Mouse (Mus musculus): ENCODE measurements at regions not wholly inside any gene's neighbourhood (a gene's known extent, or its start where the extent isn't known, plus 50 kb on each side); places are given as distances from the start of the nearest gene placed in this dataset.

- H3K9me3 ChIP-seq (ENCODE audit: control insufficient read depth, low read length), result no peaks in the 10 kb centered on the region
- 62% methylated on average over 5 of the region's 5 CpGs for WGBS
- no peak overlapping the region for H3K4me3 ChIP-seq (ENCODE audit: low read length)
- peak overlapping the region; percentile 18; the same call in 1 of the 2 replicates for H3K27ac ChIP-seq (ENCODE audit: low read depth, low read length)
- peaks cover 13% of the 10 kb centered on the region for H3K4me1 ChIP-seq (ENCODE audit: control insufficient read depth, insufficient read depth, low read length)
- H3K36me3 ChIP-seq (ENCODE audit: control insufficient read depth, insufficient read depth, low read length), result no peaks in the 10 kb centered on the region
- ATAC-seq (ENCODE audit: low FRiP score, low TSS enrichment), result peak; percentile 24; the same call in 1 of the 2 replicates
- no peaks in the 10 kb centered on the region for H3K27me3 ChIP-seq (ENCODE audit: control insufficient read depth, insufficient read depth, low read length)
- no peak overlapping the region for H3K4me2 ChIP-seq (replicated peaks; ENCODE audit: low read depth, low read length)
- no peak overlapping the region for H3K9ac ChIP-seq (ENCODE audit: low read depth, low read length)
Measured at GRCm38 (mm10) chr2:75768559-75769304, 63.2 kb upstream of the Agps start.

DNA sequence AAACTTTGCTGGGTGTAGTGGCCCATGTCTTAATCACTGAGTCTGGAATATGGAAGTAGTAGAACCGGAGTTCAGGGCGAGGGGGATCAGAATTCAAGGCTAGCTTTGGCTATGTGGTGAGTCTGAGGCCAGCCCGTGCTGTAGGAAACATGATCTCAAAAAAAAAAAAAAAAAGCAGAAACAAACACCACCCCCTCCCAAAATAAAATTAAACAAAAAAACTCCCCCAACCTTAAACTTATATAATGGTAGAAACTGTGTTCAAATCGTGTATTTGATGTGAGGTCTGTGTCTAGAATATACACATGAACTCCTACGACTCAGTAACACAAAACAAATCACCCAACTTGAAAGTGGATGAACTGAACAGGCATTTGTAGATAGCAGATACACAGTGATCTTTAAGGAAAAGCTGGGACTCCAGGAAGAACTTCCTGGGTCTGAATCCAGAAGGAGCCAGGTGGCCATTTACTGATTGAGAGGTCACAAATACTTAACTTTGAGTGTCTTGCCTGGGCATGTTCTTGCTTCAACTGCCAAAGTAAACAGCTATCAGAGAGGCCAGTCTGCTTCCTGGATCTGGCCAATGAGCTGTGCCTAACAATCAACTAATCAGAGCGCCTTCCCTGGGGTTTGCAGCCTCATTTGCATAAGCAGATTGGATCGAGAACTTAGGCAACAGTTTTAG, 63.6 kb upstream of the Nfe2l2 start:
- Histone ChIP-seq H3K9me3 (ENCODE audit: control insufficient read depth, low read length) (no peaks in the 10 kb centered on the region), H3K9ac (ENCODE audit: low read depth, low read length) (no peak overlapping the region), H3K4me3 (ENCODE audit: low read length) (no peak overlapping the region), H3K27ac (ENCODE audit: low read depth, low read length) (peak overlapping the region; percentile 18; the same call in 1 of the 2 replicates), H3K4me2 (replicated peaks; ENCODE audit: low read depth, low read length) (no peak overlapping the region), H3K27me3 (ENCODE audit: control insufficient read depth, insufficient read depth, low read length) (no peaks in the 10 kb centered on the region), H3K36me3 (ENCODE audit: control insufficient read depth, insufficient read depth, low read length) (no peaks in the 10 kb centered on the region), H3K4me1 (ENCODE audit: control insufficient read depth, insufficient read depth, low read length) (peaks cover 13% of the 10 kb centered on the region)
- no peak for ATAC-seq (ENCODE audit: low FRiP score, low TSS enrichment)
- 44% methylated on average over 7 of the region's 7 CpGs for WGBS

DNA sequence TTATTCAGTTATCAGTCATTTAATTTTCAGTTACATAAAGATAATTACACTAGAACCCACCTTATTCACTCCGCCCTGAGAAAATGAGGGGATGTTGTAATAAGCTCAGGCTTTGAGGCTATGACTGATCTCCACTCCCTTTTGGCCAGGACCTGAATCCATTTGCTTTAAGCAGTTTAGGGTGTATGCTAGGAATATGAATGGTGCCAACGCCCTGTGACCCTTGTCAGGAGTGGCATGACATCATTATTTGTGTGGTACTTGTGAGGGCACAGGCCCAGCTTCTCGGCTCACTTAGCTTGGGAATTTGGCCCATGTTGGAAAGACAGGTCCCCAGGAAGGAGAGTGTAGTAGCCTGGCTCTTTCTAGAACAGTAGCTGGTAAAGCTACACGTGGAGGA, 61.0 kb upstream of the Nfe2l2 start:
- no peak overlapping the region for H3K27ac ChIP-seq (ENCODE audit: low read depth, low read length)
- peaks cover 4% of the 10 kb centered on the region; the same call in 1 of the 2 replicates for H3K4me1 ChIP-seq (ENCODE audit: control insufficient read depth, insufficient read depth, low read length)
- no peaks in the 10 kb centered on the region for H3K27me3 ChIP-seq (ENCODE audit: control insufficient read depth, insufficient read depth, low read length)
- H3K4me2 ChIP-seq (replicated peaks; ENCODE audit: low read depth, low read length), result no peak overlapping the region
- 88% methylated on average over 4 of the region's 4 CpGs for WGBS
- H3K9ac ChIP-seq (ENCODE audit: low read depth, low read length), result no peak overlapping the region
- no peak overlapping the region for H3K4me3 ChIP-seq (ENCODE audit: low read length)
- H3K9me3 ChIP-seq (ENCODE audit: control insufficient read depth, low read length), result no peaks in the 10 kb centered on the region
- no peaks in the 10 kb centered on the region for H3K36me3 ChIP-seq (ENCODE audit: control insufficient read depth, insufficient read depth, low read length)
- ATAC-seq (ENCODE audit: low FRiP score, low TSS enrichment), result no peak

GRCm38 (mm10) chr2:75763252-75763651, 58.8 kb upstream of the Nfe2l2 start:
- H3K27me3 ChIP-seq (ENCODE audit: control insufficient read depth, insufficient read depth, low read length), result no peaks in the 10 kb centered on the region
- no peak for ATAC-seq (ENCODE audit: low FRiP score, low TSS enrichment)
- H3K4me3 ChIP-seq (ENCODE audit: low read length), result no peak overlapping the region
- H3K4me2 ChIP-seq (replicated peaks; ENCODE audit: low read depth, low read length), result no peak overlapping the region
- H3K36me3 ChIP-seq (ENCODE audit: control insufficient read depth, insufficient read depth, low read length), result no peaks in the 10 kb centered on the region
- no peak overlapping the region for H3K9ac ChIP-seq (ENCODE audit: low read depth, low read length)
- H3K4me1 ChIP-seq (ENCODE audit: control insufficient read depth, insufficient read depth, low read length), result peaks cover 3% of the 10 kb centered on the region; the same call in 1 of the 2 replicates
- H3K9me3 ChIP-seq (ENCODE audit: control insufficient read depth, low read length), result no peaks in the 10 kb centered on the region
- H3K27ac ChIP-seq (ENCODE audit: low read depth, low read length), result no peak overlapping the region
- 72% methylated on average over 3 of the region's 3 CpGs for WGBS

DNA sequence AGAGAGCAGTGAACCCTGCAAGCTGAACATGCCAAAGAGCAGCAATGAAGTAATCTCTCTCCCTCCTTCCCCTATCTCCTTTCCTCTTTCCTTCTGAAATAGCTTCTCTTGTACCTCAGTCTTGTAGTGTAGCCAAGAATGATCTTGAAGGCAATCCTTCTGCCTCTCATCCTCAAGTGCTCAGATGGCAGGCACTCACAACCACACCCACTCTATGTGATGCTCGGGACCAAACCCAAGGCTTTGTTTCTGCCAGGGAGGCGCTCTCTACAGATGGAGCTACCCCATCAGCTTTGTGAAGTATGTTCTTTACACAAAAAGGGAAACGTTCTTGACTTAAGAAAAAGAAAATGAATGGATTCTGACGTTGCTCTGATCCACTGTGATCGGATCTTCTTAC, 57.6 kb upstream of the Nfe2l2 start:
- H3K27me3 ChIP-seq (ENCODE audit: control insufficient read depth, insufficient read depth, low read length), result no peaks in the 10 kb centered on the region
- WGBS, result 85% methylated on average over 5 of the region's 5 CpGs

DNA sequence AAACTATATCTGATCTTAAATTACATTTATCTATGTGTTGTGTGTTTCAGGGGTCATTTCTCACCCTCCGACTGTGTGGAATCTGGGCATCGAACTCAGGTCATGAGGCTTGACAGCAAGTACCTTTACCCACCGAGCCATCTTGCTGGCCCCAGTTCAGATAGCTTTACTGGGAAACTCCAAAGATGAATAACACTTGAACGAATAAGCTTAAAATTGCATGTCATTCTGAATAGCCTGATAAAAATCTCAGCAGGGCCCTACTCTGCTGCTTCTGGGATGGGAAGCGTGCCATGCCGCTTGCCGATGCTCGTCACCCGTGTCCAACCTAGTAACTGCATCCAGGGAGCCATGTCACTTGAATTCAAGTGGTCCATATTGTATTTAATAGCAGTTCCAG, 57.2 kb upstream of the Nfe2l2 start:
- Histone ChIP-seq H3K36me3 (ENCODE audit: control insufficient read depth, insufficient read depth, low read length) (no peaks in the 10 kb centered on the region), H3K4me1 (ENCODE audit: control insufficient read depth, insufficient read depth, low read length) (no peaks in the 10 kb centered on the region), H3K9ac (ENCODE audit: low read depth, low read length) (no peak overlapping the region), H3K4me2 (replicated peaks; ENCODE audit: low read depth, low read length) (no peak overlapping the region), H3K4me3 (ENCODE audit: low read length) (no peak overlapping the region), H3K9me3 (ENCODE audit: control insufficient read depth, low read length) (no peaks in the 10 kb centered on the region), H3K27ac (ENCODE audit: low read depth, low read length) (no peak overlapping the region), H3K27me3 (ENCODE audit: control insufficient read depth, insufficient read depth, low read length) (no peaks in the 10 kb centered on the region)
- 83% methylated on average over 9 of the region's 9 CpGs for WGBS
- no peak for ATAC-seq (ENCODE audit: low FRiP score, low TSS enrichment)

More for the DNA sequence above, 57.6 kb upstream of the Nfe2l2 start:
- Histone ChIP-seq H3K4me1 (ENCODE audit: control insufficient read depth, insufficient read depth, low read length) (no peaks in the 10 kb centered on the region), H3K36me3 (ENCODE audit: control insufficient read depth, insufficient read depth, low read length) (no peaks in the 10 kb centered on the region), H3K9me3 (ENCODE audit: control insufficient read depth, low read length) (no peaks in the 10 kb centered on the region), H3K9ac (ENCODE audit: low read depth, low read length) (no peak overlapping the region), H3K4me2 (replicated peaks; ENCODE audit: low read depth, low read length) (no peak overlapping the region), H3K4me3 (ENCODE audit: low read length) (no peak overlapping the region), H3K27ac (ENCODE audit: low read depth, low read length) (no peak overlapping the region)
- ATAC-seq (ENCODE audit: low FRiP score, low TSS enrichment), result no peak

DNA sequence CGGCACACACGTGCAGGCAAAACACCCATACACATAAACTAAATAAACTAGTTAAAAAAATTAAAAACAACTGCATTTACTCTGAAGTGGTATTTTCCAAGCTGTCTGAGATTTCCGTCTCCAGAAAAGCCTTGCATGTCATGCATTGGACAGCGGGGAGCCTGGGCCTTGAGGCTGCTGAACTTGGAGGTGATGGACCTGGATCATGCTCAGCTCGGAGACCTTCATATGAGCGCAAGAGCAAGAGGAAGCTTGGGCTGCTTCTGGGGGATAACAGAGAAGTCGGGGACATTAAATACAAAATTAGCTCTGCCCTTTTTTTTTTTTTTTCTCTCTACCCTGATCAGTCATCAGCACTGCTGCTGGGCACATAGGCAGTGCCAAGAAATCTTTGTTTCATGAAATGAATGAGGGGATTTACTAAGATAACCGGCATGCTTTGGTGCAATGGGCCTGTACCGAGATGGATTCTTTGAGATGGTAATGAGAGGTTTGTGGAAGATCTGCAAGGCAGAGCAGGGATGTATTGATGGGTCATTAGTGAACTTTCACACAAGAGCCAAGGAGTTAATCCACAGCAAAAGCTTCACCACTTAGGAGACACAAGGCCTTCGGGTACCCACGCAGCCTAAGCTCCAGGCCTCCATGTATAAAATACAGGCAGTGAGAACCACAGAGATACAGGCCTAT, 54.9 kb upstream of the Nfe2l2 start:
- H3K9me3 ChIP-seq (ENCODE audit: control insufficient read depth, low read length), result no peaks in the 10 kb centered on the region
- no peak overlapping the region for H3K9ac ChIP-seq (ENCODE audit: low read depth, low read length)
- no peaks in the 10 kb centered on the region for H3K27me3 ChIP-seq (ENCODE audit: control insufficient read depth, insufficient read depth, low read length)
- ATAC-seq (ENCODE audit: low FRiP score, low TSS enrichment), result no peak
- 89% methylated on average over 11 of the region's 11 CpGs for WGBS
- no peak overlapping the region for H3K4me3 ChIP-seq (ENCODE audit: low read length)
- no peaks in the 10 kb centered on the region for H3K36me3 ChIP-seq (ENCODE audit: control insufficient read depth, insufficient read depth, low read length)
- H3K4me1 ChIP-seq (ENCODE audit: control insufficient read depth, insufficient read depth, low read length), result no peaks in the 10 kb centered on the region
- no peak overlapping the region for H3K27ac ChIP-seq (ENCODE audit: low read depth, low read length)
- no peak overlapping the region for H3K4me2 ChIP-seq (replicated peaks; ENCODE audit: low read depth, low read length)

DNA sequence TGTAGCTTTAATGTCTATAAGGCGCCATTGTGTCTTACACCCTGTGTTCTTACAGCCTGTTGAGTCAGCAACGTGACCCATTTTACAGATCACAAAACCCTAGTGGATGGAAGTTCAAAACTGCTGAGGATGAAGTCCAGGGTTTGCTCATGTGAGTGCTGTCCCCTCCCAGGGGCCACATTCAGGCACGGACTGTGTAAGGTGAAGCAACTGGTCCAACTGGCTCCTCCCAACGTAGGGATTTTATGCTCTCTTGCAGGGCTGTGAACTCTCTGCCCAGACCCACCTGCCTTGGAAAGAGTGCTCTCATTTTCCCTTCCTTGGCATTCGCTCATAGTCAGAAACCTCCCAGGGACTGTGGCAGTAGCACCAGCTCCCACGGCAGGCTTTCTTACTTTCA, 53.8 kb upstream of the Nfe2l2 start:
- no peaks in the 10 kb centered on the region for H3K4me1 ChIP-seq (ENCODE audit: control insufficient read depth, insufficient read depth, low read length)
- H3K27ac ChIP-seq (ENCODE audit: low read depth, low read length), result no peak overlapping the region
- ATAC-seq (ENCODE audit: low FRiP score, low TSS enrichment), result no peak
- H3K27me3 ChIP-seq (ENCODE audit: control insufficient read depth, insufficient read depth, low read length), result no peaks in the 10 kb centered on the region
- no peak overlapping the region for H3K4me2 ChIP-seq (replicated peaks; ENCODE audit: low read depth, low read length)
- WGBS, result 86% methylated on average over 6 of the region's 6 CpGs
- H3K36me3 ChIP-seq (ENCODE audit: control insufficient read depth, insufficient read depth, low read length), result no peaks in the 10 kb centered on the region
- H3K4me3 ChIP-seq (ENCODE audit: low read length), result no peak overlapping the region
- H3K9me3 ChIP-seq (ENCODE audit: control insufficient read depth, low read length), result no peaks in the 10 kb centered on the region
- H3K9ac ChIP-seq (ENCODE audit: low read depth, low read length), result no peak overlapping the region

All from kidney, embryonic 14.5 days (tissue).